Mouse (Mus musculus) spleen, adult 12 weeks (tissue): ENCODE results near the gene Slc22a23.
"Not testable (repeated sequence)": the region's sequence is repeated elsewhere in the genome, so short reads cannot be mapped to it uniquely, and the experiment has no call there.

Experiments used
- DNase-seq: peaks from one replicate; pipeline ENCODE4 v3.0.0; 2022; ENCODE audit warnings: low spot score

The Slc22a23 gene

DNA sequence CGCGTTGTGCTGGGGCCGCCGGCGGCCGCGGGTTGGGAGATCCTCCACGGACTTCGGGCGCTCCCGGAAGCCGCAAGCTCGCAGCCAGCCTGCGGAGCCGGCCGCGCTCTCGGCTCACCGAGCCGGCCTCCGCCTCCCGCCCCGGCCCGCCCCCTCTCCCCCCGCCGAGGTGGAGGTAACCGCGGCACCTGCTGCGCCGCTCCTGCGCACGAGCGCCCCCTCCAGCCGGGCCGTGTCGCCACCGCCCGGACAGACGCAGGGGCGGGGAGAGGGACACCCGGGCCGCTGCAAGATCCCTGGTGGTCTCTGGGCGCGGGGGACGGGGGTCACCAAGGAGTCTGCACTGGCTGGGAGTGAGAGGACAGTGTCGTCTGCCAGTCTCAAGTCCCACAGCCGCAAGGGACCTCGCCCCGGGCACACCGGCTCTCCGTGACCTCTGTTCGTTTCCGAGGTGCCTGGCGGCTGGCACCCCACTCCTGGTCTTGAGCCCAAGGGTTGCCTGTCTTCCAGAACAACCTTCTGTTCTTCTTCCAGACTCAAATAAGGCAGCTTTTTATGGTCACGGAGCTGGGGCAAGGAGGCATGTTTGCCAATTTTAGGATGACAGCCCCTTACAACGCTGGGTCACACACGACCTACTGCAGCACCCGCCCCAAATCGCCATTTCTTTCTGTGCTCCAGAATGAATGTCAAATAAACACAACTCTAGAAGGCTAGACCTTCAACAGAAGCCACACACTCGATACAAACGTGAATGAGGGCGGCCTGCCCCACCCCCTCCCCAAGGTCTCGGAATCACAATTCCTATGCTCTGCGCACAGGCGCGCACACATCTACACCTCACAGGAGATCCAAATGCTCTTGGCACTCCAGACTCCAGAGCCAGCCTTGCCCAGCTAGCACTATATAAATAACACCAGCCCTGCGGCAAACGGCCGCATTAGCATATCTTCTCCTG, at the start of gene Slc22a23:
Slc22a23 (minus strand) TSS at position 55 of the 958 bp plus-strand sequence.
- peak; percentile 81 for DNase-seq

- DNase-seq = not testable (repeated sequence)
Observed at GRCm38 (mm10) chr13:34394305-34394704, 49.3 kb upstream of the Slc22a23 start.

GRCm38 (mm10) chr13:34392376-34392775, 47.4 kb upstream of the Slc22a23 start:
- no peak for DNase-seq

DNA sequence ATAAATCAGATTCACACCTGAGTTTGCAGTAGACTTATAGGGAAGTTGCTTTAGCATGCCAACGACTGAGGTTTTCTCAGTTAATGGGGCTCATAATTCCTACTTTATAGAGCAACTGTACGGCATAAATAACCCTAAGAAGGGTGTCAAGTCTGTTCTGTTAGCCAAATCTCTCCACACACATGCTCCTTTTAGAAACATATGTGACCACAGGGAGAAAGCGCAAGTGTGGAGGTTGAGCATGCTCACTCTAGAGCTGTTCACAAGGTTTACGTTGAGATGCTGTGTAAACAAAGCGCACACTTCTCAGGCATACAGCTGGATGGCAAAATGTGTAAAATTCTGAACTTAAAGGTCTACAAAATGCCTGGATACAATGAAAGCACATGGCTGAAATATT, 43.2 kb upstream of the Slc22a23 start:
- no peak for DNase-seq

- no peak for DNase-seq
Observed at GRCm38 (mm10) chr13:34383416-34383815, 38.4 kb upstream of the Slc22a23 start.

DNA sequence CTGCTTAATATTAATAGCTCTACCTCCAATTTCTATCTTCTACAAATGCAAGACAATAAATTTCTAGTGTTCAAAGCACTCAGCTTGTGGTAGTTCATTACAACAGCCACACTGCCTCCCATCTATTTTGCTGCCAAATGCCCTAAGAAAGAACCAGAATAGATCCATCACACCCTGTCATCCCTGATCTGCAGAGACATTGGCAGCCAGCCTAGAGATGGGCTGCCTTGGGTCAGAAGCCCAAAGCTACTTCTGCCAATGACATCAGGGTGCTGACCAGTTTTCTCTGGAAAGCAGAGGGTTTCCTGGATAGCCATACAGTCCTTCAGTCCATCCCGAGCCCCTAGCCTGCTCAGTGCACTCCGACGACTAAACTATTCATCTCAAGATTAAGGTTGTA, 33.9 kb upstream of the Slc22a23 start:
- DNase-seq = no peak

GRCm38 (mm10) chr13:34375145-34375544, 30.2 kb upstream of the Slc22a23 start:
- no peak for DNase-seq

DNA sequence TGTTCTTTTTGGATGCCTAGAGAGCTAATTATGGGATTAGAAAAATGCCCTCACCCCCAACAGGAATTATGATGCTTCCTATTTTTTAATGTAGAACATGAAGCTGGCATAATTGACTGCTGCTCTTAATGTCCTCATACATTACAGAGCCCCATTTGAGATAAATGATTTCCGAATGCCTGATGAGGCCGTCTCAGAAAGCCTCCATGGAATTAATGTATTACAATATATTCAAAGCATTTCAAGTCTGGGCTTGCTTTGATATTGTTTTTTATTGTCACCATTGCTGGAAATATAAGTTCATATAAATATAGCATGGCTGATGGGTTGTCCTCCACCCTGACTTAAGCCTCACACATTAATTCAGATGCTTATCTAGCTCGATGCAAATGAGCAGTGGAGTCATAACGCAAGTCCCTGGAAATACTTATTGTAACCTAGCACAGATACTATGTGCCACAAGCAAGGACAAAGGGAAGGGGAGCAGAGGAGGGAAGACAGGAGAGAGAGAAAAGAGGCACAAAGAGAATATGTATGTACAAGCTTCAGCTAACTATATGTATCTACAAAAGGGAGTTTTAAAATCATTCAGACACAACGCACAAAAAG, 28.0 kb upstream of the Slc22a23 start:
- DNase-seq = no peak

- DNase-seq = no peak
Observed at GRCm38 (mm10) chr13:34371951-34372869, 27.2 kb upstream of the Slc22a23 start.

GRCm38 (mm10) chr13:34370281-34370825, 25.4 kb upstream of the Slc22a23 start:
- DNase-seq = no peak

GRCm38 (mm10) chr13:34365226-34365625, 20.2 kb upstream of the Slc22a23 start:
- no peak for DNase-seq

GRCm38 (mm10) chr13:34355656-34356055, 10.7 kb upstream of the Slc22a23 start:
- DNase-seq = no peak

- no peak for DNase-seq
Observed at GRCm38 (mm10) chr13:34354830-34355624, 10.0 kb upstream of the Slc22a23 start.

GRCm38 (mm10) chr13:34353241-34353640, 8.3 kb upstream of the Slc22a23 start:
- DNase-seq = no peak

- no peak for DNase-seq
Observed at GRCm38 (mm10) chr13:34351437-34351836, 6.5 kb upstream of the Slc22a23 start.

GRCm38 (mm10) chr13:34347960-34348889, 3.2 kb upstream of the Slc22a23 start:
- no peak for DNase-seq

GRCm38 (mm10) chr13:34346748-34347147, 1.8 kb upstream of the Slc22a23 start:
- DNase-seq = no peak

DNA sequence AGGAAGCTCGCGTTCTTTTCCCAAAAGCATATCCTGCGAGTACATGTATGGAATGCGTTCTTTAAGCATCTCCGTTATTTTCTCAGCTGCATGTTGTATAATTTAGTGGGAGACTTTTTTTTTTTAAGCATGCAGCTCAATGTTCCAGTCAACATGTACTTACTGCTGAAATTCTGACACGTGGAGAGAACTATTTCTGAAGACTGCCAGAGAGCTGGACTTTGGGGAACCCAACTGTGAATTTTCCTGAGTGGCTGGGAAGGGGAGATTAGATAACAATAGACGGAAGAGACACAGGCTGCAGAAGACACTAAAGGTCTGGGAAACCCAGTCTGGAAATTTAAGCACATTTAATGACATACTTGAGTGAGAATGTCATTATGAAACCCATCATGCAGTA, 1.3 kb upstream of the Slc22a23 start:
- no peak for DNase-seq

GRCm38 (mm10) chr13:34344376-34345127, 430 bp downstream of the Slc22a23 start:
- peak; percentile 52 for DNase-seq
